Mouse (Mus musculus): ENCODE data around the gene Gm10271. TPM values are rescaled to one million over a fixed set of nuclear protein-coding genes. Genes with fewer than 3 reads are reported as not detected.

Gene Gm10271
- total and polyA plus RNA-seq, 2 experiments from 2014 or later: not detected

DNA sequence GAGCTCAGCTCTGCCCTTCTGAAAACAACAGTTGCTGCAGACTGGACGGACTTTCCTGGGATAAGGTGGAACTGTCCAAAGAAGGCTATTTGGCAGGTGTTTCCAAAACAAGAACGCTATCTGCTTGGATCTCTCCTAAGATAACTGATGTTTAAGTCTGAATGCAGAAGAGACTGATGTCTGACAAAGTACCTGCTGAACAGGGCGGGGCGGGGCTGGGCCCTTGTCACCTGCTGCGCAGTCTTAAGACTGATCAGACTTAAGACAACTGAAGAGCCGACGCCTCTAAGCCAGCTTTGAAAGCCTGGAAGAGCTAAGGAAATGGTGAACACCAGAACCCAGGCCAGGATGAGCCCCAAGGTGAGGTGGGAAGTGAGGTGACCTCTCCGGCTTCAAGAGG lies 51.8 kb downstream of the Gm10271 start:
- DNase-seq (ENCODE audit: low spot score): no peak

DNA sequence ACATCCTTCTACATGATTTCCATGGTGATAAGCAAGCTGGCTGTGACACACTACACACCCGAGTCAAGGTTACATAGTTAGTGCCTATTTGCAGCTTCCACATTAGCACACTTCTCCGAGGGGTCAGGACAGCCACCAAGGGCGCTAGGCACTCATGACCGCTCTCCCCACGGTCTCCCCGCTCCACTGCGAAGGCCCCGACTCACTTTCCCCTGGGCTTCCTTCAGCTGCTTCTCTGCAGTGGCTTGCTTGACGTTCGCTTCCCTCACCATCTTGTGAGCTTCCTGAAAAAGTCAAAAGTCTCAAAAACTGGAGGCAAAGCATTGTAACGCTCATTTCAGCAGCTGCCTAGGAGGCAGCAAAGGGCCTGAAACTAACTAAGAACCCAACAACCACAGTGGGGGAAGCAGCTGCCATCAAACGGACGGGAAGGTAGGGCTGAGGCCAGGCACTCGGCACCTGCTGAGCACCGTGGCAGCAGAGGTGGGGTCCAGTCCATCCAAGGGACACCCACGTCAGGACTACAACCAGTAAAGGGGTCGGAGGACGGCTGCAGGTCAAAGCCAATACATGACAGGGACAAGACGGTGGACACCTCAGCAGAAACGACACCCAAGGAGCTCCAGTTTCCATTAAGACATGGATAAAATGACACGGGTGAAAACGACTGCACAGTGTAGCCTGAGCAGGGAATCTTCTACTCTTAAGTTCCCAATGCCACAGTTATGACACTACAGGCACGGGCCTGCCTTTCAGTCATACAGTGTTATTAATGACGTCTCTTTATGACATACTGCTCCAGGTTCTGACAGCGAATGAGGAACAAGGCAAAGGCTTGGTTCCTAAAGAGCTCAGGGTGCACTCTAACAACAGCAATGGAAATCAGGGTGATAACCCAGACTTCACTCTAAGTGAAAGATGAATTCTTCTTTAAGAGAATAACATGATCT lies 52.8 kb downstream of the Gm10271 start:
- WGBS: 89% methylated on average over 25 of the region's 25 CpGs

More for the DNA sequence above, 51.8 kb downstream of the Gm10271 start:
- Histone ChIP-seq H3K4me2 (ENCODE audit: low read depth, low read length, poor library complexity, severe bottlenecking) (no peak overlapping the region), H3K4me3 (ENCODE audit: low read depth, low read length) (no peak overlapping the region), H3K9ac (replicated peaks; ENCODE audit: low read length, poor library complexity, severe bottlenecking) (no peak overlapping the region), H3K9me3 (ENCODE audit: low read length) (no peaks in the 10 kb centered on the region), H3K4me1 (ENCODE audit: insufficient read depth, low read length) (no peaks in the 10 kb centered on the region), H3K27me3 (ENCODE audit: insufficient read depth, low read length) (no peaks in the 10 kb centered on the region), H3K27ac (ENCODE audit: low read depth, low read length) (no peak overlapping the region), H3K36me3 (ENCODE audit: insufficient read depth, low read length) (0 out of 2 replicates have a peak, but pooled peaks cover 9% of the 10 kb centered on the region)
- no peak for TF ChIP-seq CTCF (IDR thresholded peaks at IDR 0.05)
- ATAC-seq (ENCODE audit: low FRiP score): no peak
- 95% methylated on average over 8 of the region's 8 CpGs for WGBS

DNA sequence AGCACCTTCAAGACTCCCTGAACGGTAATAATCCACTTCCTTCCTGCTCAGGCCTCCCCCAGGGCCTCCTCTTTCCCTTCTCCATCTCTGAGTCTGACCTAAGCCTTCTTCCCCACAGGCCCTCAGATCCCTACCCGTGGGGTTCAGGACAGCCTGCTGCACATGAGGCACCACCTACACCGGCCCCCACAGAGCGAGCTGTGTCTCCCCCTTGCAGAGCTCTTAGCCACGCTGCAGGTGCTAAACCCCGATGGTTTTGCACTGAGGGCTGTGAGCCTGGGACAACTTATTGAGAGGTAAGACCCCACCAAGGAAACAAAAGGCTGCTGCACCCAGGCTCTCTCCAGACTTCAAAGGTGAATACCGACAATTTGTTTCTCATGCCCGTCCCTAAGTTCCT lies 55.8 kb downstream of the Gm10271 start:
- no peak for ATAC-seq (ENCODE audit: low FRiP score)
- Histone ChIP-seq H3K4me3 (ENCODE audit: low read depth, low read length) (no peak overlapping the region), H3K4me2 (ENCODE audit: low read depth, low read length, poor library complexity, severe bottlenecking) (no peak overlapping the region), H3K9ac (replicated peaks; ENCODE audit: low read length, poor library complexity, severe bottlenecking) (no peak overlapping the region), H3K27ac (ENCODE audit: low read depth, low read length) (no peak overlapping the region), H3K27me3 (ENCODE audit: insufficient read depth, low read length) (no peaks in the 10 kb centered on the region), H3K4me1 (ENCODE audit: insufficient read depth, low read length) (no peaks in the 10 kb centered on the region), H3K9me3 (ENCODE audit: low read length) (no peaks in the 10 kb centered on the region), H3K36me3 (ENCODE audit: insufficient read depth, low read length) (peaks cover 21% of the 10 kb centered on the region)
- TF ChIP-seq CTCF (IDR thresholded peaks at IDR 0.05): no peak
- DNase-seq (ENCODE audit: low spot score): no peak
- 83% methylated on average over 8 of the region's 8 CpGs for WGBS

More for the DNA sequence above, 52.8 kb downstream of the Gm10271 start:
- no peaks in the 10 kb centered on the region for H3K4me1 ChIP-seq (ENCODE audit: insufficient read depth, low read length)
- H3K9ac ChIP-seq (replicated peaks; ENCODE audit: low read length, poor library complexity, severe bottlenecking): no peak overlapping the region
- no peak overlapping the region for H3K27ac ChIP-seq (ENCODE audit: low read depth, low read length)
- H3K27me3 ChIP-seq (ENCODE audit: insufficient read depth, low read length): no peaks in the 10 kb centered on the region
- H3K4me2 ChIP-seq (ENCODE audit: low read depth, low read length, poor library complexity, severe bottlenecking): no peak overlapping the region
- no peaks in the 10 kb centered on the region for H3K9me3 ChIP-seq (ENCODE audit: low read length)
- TF ChIP-seq CTCF (IDR thresholded peaks at IDR 0.05): no peak
- no peak for DNase-seq (ENCODE audit: low spot score)
- ATAC-seq (ENCODE audit: low FRiP score): no peak
- H3K36me3 ChIP-seq (ENCODE audit: insufficient read depth, low read length): 0 out of 2 replicates have a peak, but pooled peaks cover 10% of the 10 kb centered on the region
- H3K4me3 ChIP-seq (ENCODE audit: low read depth, low read length): no peak overlapping the region

DNA sequence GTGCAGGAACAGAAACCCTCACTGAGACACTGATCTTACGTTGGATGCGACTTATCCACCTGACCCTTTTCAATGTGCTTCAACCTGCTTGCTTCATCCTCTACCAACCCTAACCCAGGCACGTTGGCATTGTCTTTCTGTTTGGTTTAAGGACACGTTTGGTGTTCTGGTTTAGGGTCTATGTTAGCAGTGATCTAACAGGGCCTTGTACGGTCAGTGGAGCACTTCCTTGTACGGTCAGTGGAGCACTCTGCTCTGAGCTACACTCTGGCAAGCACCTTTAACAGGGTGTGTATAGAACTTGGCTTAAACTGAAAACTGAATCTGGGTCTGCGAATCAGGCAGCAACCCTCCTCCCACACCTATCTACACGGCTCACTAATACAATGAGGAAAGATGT lies 57.1 kb downstream of the Gm10271 start:
- no peak overlapping the region for H3K27ac ChIP-seq (ENCODE audit: low read depth, low read length)
- WGBS: 96% methylated on average over 8 of the region's 8 CpGs
- no peak overlapping the region for H3K9ac ChIP-seq (replicated peaks; ENCODE audit: low read length, poor library complexity, severe bottlenecking)
- no peaks in the 10 kb centered on the region for H3K9me3 ChIP-seq (ENCODE audit: low read length)
- H3K4me2 ChIP-seq (ENCODE audit: low read depth, low read length, poor library complexity, severe bottlenecking): no peak overlapping the region
- no peaks in the 10 kb centered on the region for H3K4me1 ChIP-seq (ENCODE audit: insufficient read depth, low read length)
- DNase-seq (ENCODE audit: low spot score) (no peak), ATAC-seq (ENCODE audit: low FRiP score) (no peak)
- no peaks in the 10 kb centered on the region for H3K27me3 ChIP-seq (ENCODE audit: insufficient read depth, low read length)
- no peak for TF ChIP-seq CTCF (IDR thresholded peaks at IDR 0.05)
- peaks cover 23% of the 10 kb centered on the region for H3K36me3 ChIP-seq (ENCODE audit: insufficient read depth, low read length)
- H3K4me3 ChIP-seq (ENCODE audit: low read depth, low read length): no peak overlapping the region

DNA sequence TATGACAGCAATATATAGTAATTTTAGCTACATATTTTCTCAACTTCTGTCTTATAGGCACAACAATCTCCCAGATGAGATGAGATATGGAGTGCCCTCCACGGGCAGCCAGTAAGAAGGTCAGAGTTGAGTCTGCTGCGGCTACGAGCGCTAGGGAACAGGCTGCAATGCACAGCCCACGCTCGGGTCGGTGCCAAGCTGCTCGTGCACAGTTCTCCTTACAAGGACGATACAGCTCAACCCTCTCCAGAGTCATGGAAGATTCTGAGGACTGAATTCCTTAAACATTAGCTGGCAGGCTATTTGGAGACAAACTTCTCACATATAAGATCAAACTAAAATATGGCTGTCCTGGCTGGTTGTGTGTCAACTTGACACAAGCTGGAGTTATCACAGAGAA lies 57.8 kb downstream of the Gm10271 start:
- TF ChIP-seq CTCF (IDR thresholded peaks at IDR 0.05): no peak
- ATAC-seq (ENCODE audit: low FRiP score): no peak
- H3K27ac ChIP-seq (ENCODE audit: low read depth, low read length): no peak overlapping the region
- no peak overlapping the region for H3K4me3 ChIP-seq (ENCODE audit: low read depth, low read length)
- peaks cover 30% of the 10 kb centered on the region for H3K36me3 ChIP-seq (ENCODE audit: insufficient read depth, low read length)
- no peak overlapping the region for H3K4me2 ChIP-seq (ENCODE audit: low read depth, low read length, poor library complexity, severe bottlenecking)
- H3K4me1 ChIP-seq (ENCODE audit: insufficient read depth, low read length): no peaks in the 10 kb centered on the region
- H3K9me3 ChIP-seq (ENCODE audit: low read length): no peaks in the 10 kb centered on the region
- no peak for DNase-seq (ENCODE audit: low spot score)
- WGBS: 95% methylated on average over 9 of the region's 9 CpGs
- H3K27me3 ChIP-seq (ENCODE audit: insufficient read depth, low read length): no peaks in the 10 kb centered on the region
- H3K9ac ChIP-seq (replicated peaks; ENCODE audit: low read length, poor library complexity, severe bottlenecking): no peak overlapping the region

DNA sequence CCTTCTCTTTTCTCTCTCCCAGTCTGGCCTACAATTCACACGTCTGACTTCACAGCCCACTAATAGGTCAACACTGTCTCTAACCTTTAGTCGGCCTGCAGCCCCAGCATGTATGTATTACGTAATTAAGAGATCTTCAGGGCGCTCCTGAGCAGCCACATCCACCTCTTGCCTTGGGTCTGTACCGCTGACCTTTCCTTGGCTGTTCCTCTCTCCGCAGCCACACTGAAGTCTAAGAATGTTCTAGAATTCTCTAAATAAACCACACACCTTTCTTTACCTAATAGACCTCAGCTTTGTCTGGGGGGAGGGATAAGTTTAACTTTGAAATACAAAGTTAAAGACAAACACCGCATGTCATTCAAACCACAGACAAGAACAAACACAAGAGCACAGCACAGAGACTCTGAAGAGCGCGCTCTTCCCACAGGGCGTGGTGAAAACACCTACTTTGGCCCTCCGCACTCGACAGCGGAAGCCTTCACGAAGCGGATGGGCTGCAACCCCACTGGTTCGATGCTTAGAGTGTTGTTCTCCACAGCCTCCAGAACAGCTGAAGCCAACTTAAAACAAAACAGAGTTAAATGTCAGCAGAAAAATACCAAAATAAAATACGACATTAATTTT lies 58.6 kb downstream of the Gm10271 start:
- TF ChIP-seq CTCF (IDR thresholded peaks at IDR 0.05): no peak
- ATAC-seq (ENCODE audit: low FRiP score) (no peak), DNase-seq (ENCODE audit: low spot score) (no peak)
- no peaks in the 10 kb centered on the region for H3K4me1 ChIP-seq (ENCODE audit: insufficient read depth, low read length)
- no peak overlapping the region for H3K4me3 ChIP-seq (ENCODE audit: low read depth, low read length)
- no peak overlapping the region for H3K9ac ChIP-seq (replicated peaks; ENCODE audit: low read length, poor library complexity, severe bottlenecking)
- no peak overlapping the region for H3K4me2 ChIP-seq (ENCODE audit: low read depth, low read length, poor library complexity, severe bottlenecking)
- H3K27ac ChIP-seq (ENCODE audit: low read depth, low read length): no peak overlapping the region
- peaks cover 27% of the 10 kb centered on the region for H3K36me3 ChIP-seq (ENCODE audit: insufficient read depth, low read length)
- H3K9me3 ChIP-seq (ENCODE audit: low read length): no peaks in the 10 kb centered on the region
- H3K27me3 ChIP-seq (ENCODE audit: insufficient read depth, low read length): no peaks in the 10 kb centered on the region
- 95% methylated on average over 17 of the region's 17 CpGs for WGBS

All from midbrain, postnatal 0 days (tissue).